Mouse (Mus musculus): ENCODE results near the gene Primpol. TPM values are rescaled to one million over a fixed set of nuclear protein-coding genes. Genes with fewer than 3 reads are reported as not detected.
"Not testable (repeated sequence)": the region's sequence is repeated elsewhere in the genome, so short reads cannot be mapped to it uniquely, and the experiment has no call there.

The Primpol gene
- total RNA-seq, 4 experiments from 2014 or later = 3.9 to 7.1 (median 5.6) TPM

- DNase-seq (ENCODE audit: low spot score in 2 of 2) = no peak
Observed at GRCm38 (mm10) chr8:46606930-46607329, 10.1 kb downstream of the Primpol start.

- DNase-seq (ENCODE audit: low spot score in 2 of 2) = no peak
Observed at GRCm38 (mm10) chr8:46603587-46603986, 13.4 kb downstream of the Primpol start.

- DNase-seq (ENCODE audit: low spot score in 2 of 2) = no peak
Observed at GRCm38 (mm10) chr8:46600959-46601707, 15.9 kb downstream of the Primpol start.

GRCm38 (mm10) chr8:46599314-46599904 lies 17.6 kb downstream of the Primpol start:
- no peak for DNase-seq (ENCODE audit: low spot score in 2 of 2)

GRCm38 (mm10) chr8:46598753-46599152 lies 18.3 kb downstream of the Primpol start:
- no peak for DNase-seq (ENCODE audit: low spot score in 2 of 2)

- no peak for DNase-seq (ENCODE audit: low spot score in 2 of 2)
Observed at GRCm38 (mm10) chr8:46598114-46598513, 18.9 kb downstream of the Primpol start.

GRCm38 (mm10) chr8:46597411-46597810 lies 19.6 kb downstream of the Primpol start:
- DNase-seq (ENCODE audit: low spot score in 2 of 2) = no peak

GRCm38 (mm10) chr8:46596530-46596929 lies 20.5 kb downstream of the Primpol start:
- DNase-seq (ENCODE audit: low spot score in 2 of 2) = no peak

GRCm38 (mm10) chr8:46595593-46595992 lies 21.4 kb downstream of the Primpol start:
- DNase-seq (ENCODE audit: low spot score in 2 of 2) = no peak

GRCm38 (mm10) chr8:46593772-46594171 lies 23.2 kb downstream of the Primpol start:
- no peak for DNase-seq (ENCODE audit: low spot score in 2 of 2)

- DNase-seq (ENCODE audit: low spot score in 2 of 2) = no peak
Observed at GRCm38 (mm10) chr8:46593067-46593466, 23.9 kb downstream of the Primpol start.

- no peak for DNase-seq (ENCODE audit: low spot score in 2 of 2)
Observed at GRCm38 (mm10) chr8:46588663-46589062, 28.3 kb downstream of the Primpol start.

- DNase-seq (ENCODE audit: low spot score in 2 of 2) = no peak
Observed at GRCm38 (mm10) chr8:46587911-46588310, 29.1 kb downstream of the Primpol start.

GRCm38 (mm10) chr8:46585576-46585975 lies 31.4 kb downstream of the Primpol start:
- no peak for DNase-seq (ENCODE audit: low spot score in 2 of 2)

- not testable (repeated sequence) for DNase-seq (ENCODE audit: low spot score in 2 of 2)
Observed at GRCm38 (mm10) chr8:46584328-46584727, 32.7 kb downstream of the Primpol start.

- no peak for DNase-seq (ENCODE audit: low spot score in 2 of 2)
Observed at GRCm38 (mm10) chr8:46578794-46579193, 38.2 kb downstream of the Primpol start.

GRCm38 (mm10) chr8:46573964-46574363 lies 43.0 kb downstream of the Primpol start:
- no peak for DNase-seq (ENCODE audit: low spot score in 2 of 2)

GRCm38 (mm10) chr8:46573446-46573845 lies 43.6 kb downstream of the Primpol start:
- no peak for DNase-seq (ENCODE audit: low spot score in 2 of 2)

- no peak for DNase-seq (ENCODE audit: low spot score in 2 of 2)
Observed at GRCm38 (mm10) chr8:46570673-46571072, 46.3 kb downstream of the Primpol start.

- DNase-seq (ENCODE audit: low spot score in 2 of 2) = no peak
Observed at GRCm38 (mm10) chr8:46569659-46570441, 47.2 kb downstream of the Primpol start.

GRCm38 (mm10) chr8:46568942-46569341 lies 48.1 kb downstream of the Primpol start:
- DNase-seq (ENCODE audit: low spot score in 2 of 2) = no peak

GRCm38 (mm10) chr8:46567946-46568345 lies 49.1 kb downstream of the Primpol start:
- no peak for DNase-seq (ENCODE audit: low spot score in 2 of 2)
